Mouse (Mus musculus) limb, embryonic 14.5 days (tissue): ENCODE measurements around the gene Creg1. TPM values are rescaled to one million over a fixed set of nuclear protein-coding genes. Genes with fewer than 3 reads are reported as not detected.

Experiments used
- ATAC-seq: fragments of 200-750 bp; cut with Nextera tagmentation; 2 replicates; pipeline ENCODE4 v1.8.0; 2017; ENCODE audit warnings: low read depth, moderate number of reproducible peaks, moderate TSS enrichment; ENCODE audit not compliant: low FRiP score
- DNase-seq: peaks from one replicate; pipeline ENCODE4 v3.0.0-alpha.2; 2015; ENCODE audit warnings: low spot score
- H3K27ac ChIP-seq: fragments of 300-500 bp; sonication (generic); replicated peaks from 2 replicates; pipeline ENCODE4 v1.5.1; 2014; ENCODE audit warnings: low read depth, mild to moderate bottlenecking, low read length, moderate library complexity, mixed read lengths
- H3K27me3 ChIP-seq: fragments of 300-500 bp; sonication (generic); 2 replicates; pipeline ENCODE4 v1.6.1; 2014; ENCODE audit warnings: low read length, mixed read lengths; ENCODE audit not compliant: control insufficient read depth, insufficient read depth
- H3K36me3 ChIP-seq: fragments of 300-500 bp; sonication (generic); 2 replicates; pipeline ENCODE4 v1.6.1; 2014; ENCODE audit warnings: mild to moderate bottlenecking, low read length, moderate library complexity, mixed read lengths; ENCODE audit not compliant: control insufficient read depth, insufficient read depth
- H3K4me1 ChIP-seq: fragments of 300-500 bp; sonication (generic); 2 replicates; pipeline ENCODE4 v1.6.1; 2014; ENCODE audit warnings: antibody characterized with exemption, low read length, mixed read lengths; ENCODE audit not compliant: control insufficient read depth, insufficient read depth
- H3K4me2 ChIP-seq: fragments of 300-500 bp; sonication (generic); replicated peaks from 2 replicates; pipeline ENCODE4 v1.6.1; 2014; ENCODE audit warnings: low read depth, mild to moderate bottlenecking, low read length, moderate library complexity; ENCODE audit not compliant: severe bottlenecking
- H3K4me3 ChIP-seq: fragments of 300-500 bp; sonication (generic); replicated peaks from 2 replicates; pipeline ENCODE4 v1.5.1; 2014; ENCODE audit warnings: low read length
- H3K9ac ChIP-seq: fragments of 300-500 bp; sonication (generic); 2 replicates; pipeline ENCODE4 v1.6.1; 2014; ENCODE audit warnings: mild to moderate bottlenecking, low read depth, low read length, moderate library complexity; ENCODE audit not compliant: severe bottlenecking
- H3K9me3 ChIP-seq: fragments of 300-500 bp; sonication (generic); 2 replicates; pipeline ENCODE4 v1.6.1; 2016; ENCODE audit warnings: low read length; ENCODE audit not compliant: control insufficient read depth
- POLR2A ChIP-seq: fragments of 200-500 bp; IDR thresholded peaks from 2 replicates; pipeline ENCODE4 v1.8.0; 2012; ENCODE audit warnings: inconsistent platforms, mild to moderate bottlenecking, moderate library complexity, borderline replicate concordance; ENCODE audit not compliant: insufficient read depth, insufficient read length; ENCODE audit errors: extremely low read depth
- WGBS: fragments of 180-500 bp; shearing (Covaris S2); extraction: QIAGEN DNeasy Blood & Tissue Kit; methylation state at CpG from one replicate; pipeline ENCODE4 v1.1.7; 2014; 5-methylcytosine and 5-hydroxymethylcytosine counted together
- polyA plus RNA-seq, 2 experiments: library from polyadenylated mRNA; depleted of rRNA in 1 of 2; stranded (reverse) in 1 of 2; unstranded in 1 of 2; fragments of >200 nt; fragmentation: Nextera tagmentation in 1 of 2; extraction: Ambion mirVana in 1 of 2; gene quantifications; 2 replicates each; pipeline versions ENCODE4 v1.2.1 to v1.2.3; 2012 to 2014

Creg1 gene
- polyA plus RNA-seq, 2 experiments = 22.9 to 68.4 TPM

DNA sequence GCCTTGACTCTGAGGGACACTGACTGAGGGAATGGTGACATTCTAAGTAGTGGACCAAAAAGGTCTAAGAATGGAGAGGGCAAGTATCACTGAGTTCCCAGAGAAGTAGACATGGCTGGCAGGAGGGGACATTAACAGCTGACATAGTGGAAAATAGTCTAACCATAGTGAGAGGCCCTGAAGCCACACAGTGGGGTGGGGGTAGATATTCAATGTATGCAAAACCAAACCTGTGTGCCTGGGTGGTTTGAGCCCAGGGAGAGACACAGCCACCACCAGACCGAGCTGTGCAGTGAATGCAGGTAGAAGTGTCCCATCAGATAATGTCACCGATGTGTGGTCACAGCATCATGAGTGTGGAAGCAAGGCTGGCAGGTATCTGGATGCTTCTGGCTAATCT, 58.5 kb downstream of the Creg1 start:
- ATAC-seq = no peak
- Histone ChIP-seq H3K36me3 (no peaks in the 10 kb centered on the region), H3K9me3 (no peaks in the 10 kb centered on the region), H3K27me3 (no peaks in the 10 kb centered on the region), H3K9ac (no peak overlapping the region), H3K4me3 (no peak overlapping the region), H3K4me1 (no peaks in the 10 kb centered on the region), H3K4me2 (no peak overlapping the region), H3K27ac (no peak overlapping the region)
- WGBS = 91% methylated on average over 2 of the region's 2 CpGs
- DNase-seq = no peak
- TF ChIP-seq POLR2A = no peak

Other genes starting within 250 kb of the Creg1 start
- 192 and 214 TPM in 2 replicates for gene Mpzl1, start 129.2 kb upstream of the Creg1 start, polyA plus RNA-seq (2012; rRNA removed)
- 196 and 209 TPM in 2 replicates for gene Mpzl1, start 129.2 kb upstream of the Creg1 start, polyA plus RNA-seq (2014; fragmentation: Nextera tagmentation; extraction: Ambion mirVana)
- gene Rcsd1, start 54.0 kb upstream of the Creg1 start, polyA plus RNA-seq (2012; rRNA removed) = 16.7 and 17.9 TPM in 2 replicates
- gene Rcsd1, start 54.0 kb upstream of the Creg1 start, polyA plus RNA-seq (2014; fragmentation: Nextera tagmentation; extraction: Ambion mirVana) = 9.5 and 9.6 TPM in 2 replicates
- gene Cd247, start 24.9 kb downstream of the Creg1 start, polyA plus RNA-seq (2012; rRNA removed) = 0.37 and 0.53 TPM in 2 replicates
- 0.41 and 0.87 TPM in 2 replicates for gene Cd247, start 24.9 kb downstream of the Creg1 start, polyA plus RNA-seq (2014; fragmentation: Nextera tagmentation; extraction: Ambion mirVana)
- 7.3 and 9.9 TPM in 2 replicates for gene Pou2f1, start 238.9 kb downstream of the Creg1 start, polyA plus RNA-seq (2012; rRNA removed)
- gene Pou2f1, start 238.9 kb downstream of the Creg1 start, polyA plus RNA-seq (2014; fragmentation: Nextera tagmentation; extraction: Ambion mirVana) = 15.7 and 16.4 TPM in 2 replicates